8 mouse cellular contexts compared by ENCODE assay signal in the genomic region with DNA sequence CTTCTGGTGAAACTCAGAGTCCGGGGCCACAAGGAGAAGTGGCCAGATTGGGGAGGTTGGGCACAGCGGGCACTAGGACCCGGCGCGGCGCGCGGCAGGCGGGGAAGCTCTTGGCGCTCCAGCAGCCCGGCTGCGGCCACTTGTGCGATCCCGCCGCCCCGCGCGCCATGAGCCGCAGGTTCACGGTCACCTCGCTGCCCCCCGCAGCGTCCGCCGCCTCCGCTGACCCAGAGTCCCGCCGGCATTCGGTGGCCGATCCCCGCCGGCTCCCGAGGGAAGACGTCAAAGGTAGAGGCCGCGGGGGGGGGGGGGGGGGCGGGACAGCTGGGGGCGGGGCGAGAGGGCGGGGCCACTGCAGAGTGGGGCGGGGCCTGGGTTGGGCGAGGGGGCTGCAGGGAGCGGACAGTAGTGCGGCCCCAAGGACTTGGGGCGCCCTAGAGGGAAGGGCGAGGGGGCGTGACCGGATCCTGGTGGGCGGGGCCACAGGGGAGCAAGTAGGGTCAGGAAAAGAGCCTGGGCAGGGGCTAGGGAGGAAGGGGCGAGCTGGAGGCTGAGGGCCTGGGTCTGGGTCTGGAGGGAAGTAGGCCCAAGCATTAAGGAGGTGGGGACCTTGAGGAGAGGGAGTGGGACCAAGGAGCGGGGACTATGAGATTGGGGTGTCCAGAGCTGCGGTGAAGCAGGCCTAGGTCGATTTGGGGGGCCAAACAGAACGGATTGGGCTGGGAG. TPM values are rescaled to one million over a fixed set of nuclear protein-coding genes. Genes with fewer than 3 reads are reported as not detected.
DNase-seq lines count a peak whose midpoint lies in the region; ATAC-seq and TF ChIP-seq lines count a peak whose summit lies in the region.

Gene Slc12a5 (plus strand): TSS at position 87 of the 726 bp plus-strand sequence.

- H3K9ac ChIP-seq in limb, embryonic 15.5 days, result peak within 1 kb of the TSS; percentile 33; the same call in 1 of the 2 replicates
- H3K9ac ChIP-seq in midbrain, embryonic 15.5 days, result peak within 1 kb of the TSS; percentile 65

- intact Hi-C loops in gastrocnemius, postnatal 14 days (cut with DNase I; ENCODE audit: low total_unique reads), result no loop called here

- no peaks in the 10 kb centered on the region for H3K9me3 ChIP-seq in limb, embryonic 15.5 days
- no peaks in the 10 kb centered on the region for H3K9me3 ChIP-seq in midbrain, embryonic 15.5 days

- WGBS in kidney, adult 2 months, result 2% methylated on average over 47 of the region's 54 CpGs
- 1% methylated on average over 47 of the region's 54 CpGs for WGBS in limb, embryonic 15.5 days
- WGBS in midbrain, embryonic 15.5 days, result under 1% methylated on average over 32 of the region's 54 CpGs

- H3K36me3 ChIP-seq in kidney, adult 2 months (ENCODE audit: control insufficient read depth, insufficient read depth, low read length), result no peaks in the 10 kb centered on the region
- H3K36me3 ChIP-seq in limb, embryonic 15.5 days, result no peaks in the 10 kb centered on the region
- H3K36me3 ChIP-seq in midbrain, embryonic 15.5 days (replicated peaks), result no peaks in the 10 kb centered on the region

- no peak for ATAC-seq in limb, embryonic 15.5 days (ENCODE audit: insufficient number of reproducible peaks, low FRiP score, low TSS enrichment, low read depth)
- peak; percentile 32 for ATAC-seq in midbrain, embryonic 15.5 days (replicated peaks)
- no peak for ATAC-seq in erythroid progenitor cell, adult 5-6 weeks (replicated peaks; ENCODE audit: low FRiP score, poor library complexity, severe bottlenecking)

- no peak for TF ChIP-seq POLR2A in kidney, adult 2 months (IDR thresholded peaks at IDR 0.05; ENCODE audit: low read depth, low read length)

- peak; percentile 58 for DNase-seq in urinary bladder, postnatal 14 days (ENCODE audit: low spot score)
- DNase-seq in urinary bladder, postnatal 10 days (ENCODE audit: low spot score), result no peak
- DNase-seq in cerebellum, adult 18-20 months, result peak; percentile 84 to 89
- peak; percentile 48 for DNase-seq in gastrocnemius, postnatal 14 days
- DNase-seq in kidney, adult 2 months, result peak; percentile 58

- peak within 1 kb of the TSS; percentile 69 for H3K4me2 ChIP-seq in limb, embryonic 15.5 days
- H3K4me2 ChIP-seq in midbrain, embryonic 15.5 days, result peak within 1 kb of the TSS; percentile 75

- H3K27ac ChIP-seq in kidney, adult 2 months (ENCODE audit: insufficient read depth, low read depth, low read length), result no peak within 1 kb of the TSS
- no peak within 1 kb of the TSS for H3K27ac ChIP-seq in limb, embryonic 15.5 days
- H3K27ac ChIP-seq in midbrain, embryonic 15.5 days, result peak within 1 kb of the TSS; percentile 76

- TF ChIP-seq CTCF in kidney, adult 2 months (conservative IDR thresholded peaks at IDR 0.05; ENCODE audit: insufficient read depth, insufficient read length, low read depth, low read length), result no peak

- H3K4me3 ChIP-seq in kidney, adult 2 months (ENCODE audit: insufficient read depth, low read depth, low read length), result peak within 1 kb of the TSS; percentile 60; the same call in 1 of the 2 replicates
- H3K4me3 ChIP-seq in limb, embryonic 15.5 days, result peak within 1 kb of the TSS; percentile 52
- peak within 1 kb of the TSS; percentile 61 for H3K4me3 ChIP-seq in midbrain, embryonic 15.5 days

- H3K4me1 ChIP-seq in kidney, adult 2 months (ENCODE audit: control insufficient read depth, insufficient read depth, low read length), result no peaks in the 10 kb centered on the region; the same call in 1 of the 2 replicates
- H3K4me1 ChIP-seq in limb, embryonic 15.5 days, result peaks cover 13% of the 10 kb centered on the region
- peaks cover 54% of the 10 kb centered on the region for H3K4me1 ChIP-seq in midbrain, embryonic 15.5 days

- no peaks in the 10 kb centered on the region for H3K27me3 ChIP-seq in kidney, adult 2 months (replicated peaks; ENCODE audit: control insufficient read depth, insufficient read depth, low read length)
- peaks cover 47% of the 10 kb centered on the region for H3K27me3 ChIP-seq in limb, embryonic 15.5 days
- no peaks in the 10 kb centered on the region for H3K27me3 ChIP-seq in midbrain, embryonic 15.5 days (replicated peaks)

RNA-seq across cellular contexts. Expression of gene Slc12a5, which starts in this region (rescaled TPM):
- total RNA-seq in gastrocnemius, postnatal 14 days (2021), result 1 to 10 TPM in 1 of 2 experiments, under 1 TPM in 1; 0.55 to 1.0 TPM
- polyA plus RNA-seq in kidney, adult 2 months (2012; rRNA removed), result 1.5 and 2.2 TPM in 2 replicates
- polyA plus RNA-seq in limb, embryonic 15.5 days (2015; fragmentation: Nextera tagmentation; extraction: Ambion mirVana), result 0.51 and 0.97 TPM in 2 replicates
- 63.8 and 64.0 TPM in 2 replicates for polyA plus RNA-seq in midbrain, embryonic 15.5 days (2015; fragmentation: Nextera tagmentation; extraction: Ambion mirVana)
- not detected in 2 replicates for total RNA-seq in erythroid progenitor cell, adult 5-6 weeks (2015; ENCODE audit: low replicate concordance)
- total RNA-seq in erythroid progenitor cell, adult 5-6 weeks (2017; ENCODE audit: low replicate concordance), result not detected in 2 replicates

Comparison
In these comparisons a context has a peak if more than half of its experiments do, and no peak if none do; other contexts are left out.
1. RNA of gene Slc12a5 (polyA plus RNA-seq): 63.8 to 64.0 TPM in midbrain, embryonic 15.5 days; 1.5 to 2.2 TPM in kidney, adult 2 months and 0.51 to 0.97 TPM in limb, embryonic 15.5 days; every median in the first group is over 10 times any median in the second.
2. Peak in every context shown above with its lines, with median percentiles within 50 percentile points of each other: H3K4me3 ChIP-seq.